Mouse (Mus musculus): ENCODE data around the gene Gm17190. TPM values are rescaled to one million over a fixed set of nuclear protein-coding genes. Genes with fewer than 3 reads are reported as not detected.
A peak's percentile ranks its signal among the peaks of the same experiment; 100 is the strongest.

Gene Gm17190
- polyA plus RNA-seq, 1 experiment from 2014 or later: not detected

DNA sequence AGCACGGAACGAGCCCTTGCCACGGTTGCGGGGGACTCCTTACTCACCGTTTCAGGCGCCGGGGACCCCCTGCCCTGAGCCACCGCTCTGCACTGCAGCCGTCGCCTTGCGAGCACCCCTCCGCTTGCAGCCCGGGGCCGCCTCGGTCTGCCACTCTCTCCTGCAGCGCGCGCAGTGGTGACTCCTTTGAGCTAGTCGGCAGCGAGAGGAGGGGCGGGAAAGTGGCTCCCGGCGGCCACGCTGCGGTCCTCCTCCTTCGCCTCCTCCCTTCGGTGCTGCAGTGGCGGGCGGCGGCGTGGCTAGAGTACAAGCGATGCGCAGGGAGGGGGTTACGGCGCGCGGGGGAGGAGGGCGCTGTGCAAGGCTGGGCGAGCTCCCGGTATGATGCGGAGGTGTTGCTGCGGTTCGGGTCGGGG lies 50.6 kb downstream of the Gm17190 start, which contains the start of gene Sv2c:
Gene Sv2c (minus strand): TSS at position 177 of the 416 bp plus-strand sequence.
- Histone ChIP-seq H3K4me2 (replicated peaks; ENCODE audit: low read depth, low read length) (peak within 1 kb of the TSS; percentile 64), H3K27me3 (ENCODE audit: control insufficient read depth, insufficient read depth, low read length) (peaks cover 25% of the 10 kb centered on the region), H3K9ac (ENCODE audit: low read depth, low read length) (peak within 1 kb of the TSS; percentile 5), H3K4me3 (ENCODE audit: low read depth, low read length) (peak within 1 kb of the TSS; percentile 38), H3K4me1 (replicated peaks; ENCODE audit: control insufficient read depth, insufficient read depth, low read length) (no peaks in the 10 kb centered on the region), H3K36me3 (ENCODE audit: control insufficient read depth, insufficient read depth, low read length) (no peaks in the 10 kb centered on the region), H3K27ac (ENCODE audit: low read depth, low read length) (peak within 1 kb of the TSS; percentile 7; the same call in 1 of the 2 replicates), H3K9me3 (ENCODE audit: control insufficient read depth, low read length) (no peaks in the 10 kb centered on the region)
- ATAC-seq (ENCODE audit: low FRiP score) (peak; percentile 70), DNase-seq (ENCODE audit: low spot score) (peak; percentile 82)
- WGBS: under 1% methylated on average over 33 of the region's 44 CpGs

Other genes starting within 250 kb of the Gm17190 start
- gene Iqgap2, start 190.1 kb upstream of the Gm17190 start, polyA plus RNA-seq (2014; fragmentation: Nextera tagmentation; extraction: Ambion mirVana): 17.7 and 20.7 TPM in 2 replicates
- gene Gm20075, start 678 bp upstream of the Gm17190 start, polyA plus RNA-seq (2014; fragmentation: Nextera tagmentation; extraction: Ambion mirVana): 36.7 and 38.9 TPM in 2 replicates
- gene Sv2c, start 50.5 kb downstream of the Gm17190 start, polyA plus RNA-seq (2014; fragmentation: Nextera tagmentation; extraction: Ambion mirVana): 7.9 and 8.1 TPM in 2 replicates